Mouse (Mus musculus) liver, embryonic 11.5 days (tissue): ENCODE measurements at regions not wholly inside any gene's neighbourhood (a gene's known extent, or its start where the extent isn't known, plus 50 kb on each side); places are given as distances from the start of the nearest gene placed in this dataset.
A peak's percentile ranks its signal among the peaks of the same experiment; 100 is the strongest.

Experiments used
- ATAC-seq: fragments of 200-750 bp; cut with Nextera tagmentation; replicated peaks from 2 replicates; pipeline ENCODE4 v1.8.0; 2017; ENCODE audit warnings: moderate number of reproducible peaks, mild to moderate bottlenecking, moderate TSS enrichment, moderate library complexity; ENCODE audit not compliant: low FRiP score
- DNase-seq: peaks from one replicate; pipeline ENCODE4 v3.0.0-alpha.2; 2017; ENCODE audit warnings: low spot score
- H3K27ac ChIP-seq: fragments of 300-500 bp; sonication (generic); 2 replicates; pipeline ENCODE4 v1.5.1; 2014; ENCODE audit warnings: mild to moderate bottlenecking, low read depth, low read length, control low read depth
- H3K27me3 ChIP-seq: fragments of 300-500 bp; sonication (generic); replicated peaks from 2 replicates; pipeline ENCODE4 v1.6.1; 2014; ENCODE audit warnings: low read length, mixed read lengths; ENCODE audit not compliant: control insufficient read depth, insufficient read depth
- H3K36me3 ChIP-seq: fragments of 300-500 bp; sonication (generic); 2 replicates; pipeline ENCODE4 v1.6.1; 2014; ENCODE audit warnings: mild to moderate bottlenecking, low read length, moderate library complexity, mixed read lengths; ENCODE audit not compliant: control insufficient read depth, insufficient read depth
- H3K4me1 ChIP-seq: fragments of 300-500 bp; sonication (generic); replicated peaks from 2 replicates; pipeline ENCODE4 v1.6.1; 2014; ENCODE audit warnings: low read length, mixed read lengths; ENCODE audit not compliant: control insufficient read depth, insufficient read depth
- H3K4me2 ChIP-seq: fragments of 300-500 bp; sonication (generic); 2 replicates; pipeline ENCODE4 v1.6.1; 2014; ENCODE audit warnings: mild to moderate bottlenecking, control low read depth, moderate library complexity
- H3K4me3 ChIP-seq: fragments of 300-500 bp; sonication (generic); 2 replicates; pipeline ENCODE4 v1.5.1; 2014; ENCODE audit warnings: low read depth, low read length, control low read depth
- H3K9ac ChIP-seq: fragments of 300-500 bp; sonication (generic); 2 replicates; pipeline ENCODE4 v1.6.1; 2014; ENCODE audit warnings: low read depth, low read length, control low read depth
- H3K9me3 ChIP-seq: fragments of 300-500 bp; sonication (generic); 2 replicates; pipeline ENCODE4 v1.6.1; 2016; ENCODE audit warnings: low read length, inconsistent platforms, mixed read lengths; ENCODE audit not compliant: control insufficient read depth
- WGBS: fragments of 180-500 bp; shearing (Covaris S2); extraction: QIAGEN DNeasy Blood & Tissue Kit; methylation state at CpG from one replicate; pipeline ENCODE4 v1.1.7; 2014; 5-methylcytosine and 5-hydroxymethylcytosine counted together

GRCm38 (mm10) chrX:19246777-19247619, 234.1 kb downstream of the Tex13c3 start:
- Histone ChIP-seq H3K4me3 (no peak overlapping the region), H3K27ac (no peak overlapping the region), H3K9ac (no peak overlapping the region), H3K9me3 (no peaks in the 10 kb centered on the region), H3K4me2 (no peak overlapping the region), H3K27me3 (no peaks in the 10 kb centered on the region), H3K4me1 (no peaks in the 10 kb centered on the region), H3K36me3 (no peaks in the 10 kb centered on the region)
- DNase-seq (no peak), ATAC-seq (no peak)
- 73% methylated on average over 2 of the region's 2 CpGs for WGBS

DNA sequence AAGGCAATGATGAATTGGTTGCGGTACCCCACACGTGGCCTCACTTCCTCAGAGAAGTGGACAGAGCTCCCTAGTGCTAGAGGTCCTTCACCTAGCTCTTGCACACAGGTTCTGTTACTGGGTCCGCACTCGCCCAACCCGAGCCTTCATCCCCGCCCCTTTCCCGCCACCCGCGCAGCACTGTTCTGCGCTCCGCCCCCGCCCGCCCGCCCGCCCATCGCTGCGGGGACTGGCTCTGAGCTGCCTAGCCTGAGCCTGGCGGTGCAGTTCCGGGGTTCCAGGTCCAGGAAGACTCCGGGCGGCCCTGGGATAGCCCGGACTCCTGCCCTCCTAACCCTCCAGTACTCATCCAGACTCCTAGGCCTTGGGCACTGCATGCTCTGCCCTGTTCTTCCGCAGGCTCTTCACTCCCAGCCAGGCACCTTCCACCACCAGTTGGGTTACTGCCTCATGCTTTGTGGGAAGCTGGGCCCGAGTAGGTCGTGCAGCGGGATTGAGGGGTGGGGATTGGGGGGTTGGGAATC, 243.3 kb downstream of the Tex13c3 start:
- Histone ChIP-seq H3K27ac (no peak overlapping the region), H3K9ac (peak overlapping the region; percentile 61), H3K27me3 (no peaks in the 10 kb centered on the region), H3K4me2 (peak overlapping the region; percentile 74), H3K4me1 (no peaks in the 10 kb centered on the region), H3K9me3 (no peaks in the 10 kb centered on the region), H3K36me3 (no peaks in the 10 kb centered on the region), H3K4me3 (peak overlapping the region; percentile 55)
- 3% methylated on average over 21 of the region's 26 CpGs for whole genome bisulfite sequencing
- ATAC-seq (peak; percentile 93), DNase-seq (peak; percentile 53)

- Histone ChIP-seq H3K27me3 (no peaks in the 10 kb centered on the region), H3K9ac (peak overlapping the region; percentile 61), H3K4me3 (peak overlapping the region; percentile 55), H3K36me3 (no peaks in the 10 kb centered on the region), H3K27ac (no peak overlapping the region), H3K4me2 (peak overlapping the region; percentile 74), H3K4me1 (no peaks in the 10 kb centered on the region), H3K9me3 (no peaks in the 10 kb centered on the region)
- peak; percentile 69 for ATAC-seq
- WGBS: 11% methylated on average over 29 of the region's 31 CpGs
- peak; percentile 35 for DNase-seq
Observed at GRCm38 (mm10) chrX:19237048-19237737, 243.9 kb downstream of the Tex13c3 start.

- DNase-seq: no peak
- WGBS: 72% methylated on average over 3 of the region's 3 CpGs
- no peak overlapping the region for H3K4me2 ChIP-seq
Observed at GRCm38 (mm10) chrX:19235449-19235848, 245.7 kb downstream of the Tex13c3 start.

DNA sequence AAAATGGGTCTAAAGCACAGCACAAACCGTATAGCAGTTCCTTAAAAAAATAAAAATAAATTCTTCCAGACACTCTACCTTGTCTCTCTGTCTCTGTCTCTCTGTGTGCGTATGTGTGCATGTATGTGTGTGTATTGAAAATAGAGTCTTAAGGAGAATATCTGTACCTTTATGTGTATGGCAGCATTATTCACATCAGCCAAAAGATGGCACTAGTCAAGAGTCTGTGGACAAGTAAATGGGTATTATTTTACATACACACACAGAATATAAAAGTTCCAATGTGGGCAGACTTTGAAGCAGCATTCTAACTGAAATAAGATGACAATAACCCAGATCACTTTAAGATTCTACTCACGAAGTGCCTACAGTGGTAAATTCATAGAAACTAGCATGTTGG, 249.3 kb downstream of the Tex13c3 start:
- Histone ChIP-seq H3K36me3 (no peaks in the 10 kb centered on the region), H3K9me3 (no peaks in the 10 kb centered on the region), H3K4me2 (no peak overlapping the region), H3K9ac (no peak overlapping the region), H3K4me3 (no peak overlapping the region), H3K27me3 (no peaks in the 10 kb centered on the region), H3K4me1 (no peaks in the 10 kb centered on the region), H3K27ac (no peak overlapping the region)
- WGBS: 81% methylated on average over 3 of the region's 3 CpGs
- ATAC-seq: no peak
- no peak for DNase-seq

More at GRCm38 (mm10) chrX:19235449-19235848, 245.7 kb downstream of the Tex13c3 start:
- H3K27ac ChIP-seq: no peak overlapping the region
- no peaks in the 10 kb centered on the region for H3K4me1 ChIP-seq
- no peak for ATAC-seq
- H3K27me3 ChIP-seq: no peaks in the 10 kb centered on the region
- H3K4me3 ChIP-seq: no peak overlapping the region
- H3K9ac ChIP-seq: no peak overlapping the region
- no peaks in the 10 kb centered on the region for H3K9me3 ChIP-seq
- no peaks in the 10 kb centered on the region for H3K36me3 ChIP-seq

- H3K4me2 ChIP-seq: no peak overlapping the region
- ATAC-seq: no peak
Observed at GRCm38 (mm10) chrX:19223336-19223735, 257.8 kb downstream of the Tex13c3 start.

GRCm38 (mm10) chrX:19220785-19221496, 260.2 kb downstream of the Tex13c3 start:
- Histone ChIP-seq H3K4me2 (no peak overlapping the region), H3K4me3 (no peak overlapping the region), H3K27me3 (no peaks in the 10 kb centered on the region), H3K27ac (no peak overlapping the region), H3K9me3 (no peaks in the 10 kb centered on the region), H3K36me3 (no peaks in the 10 kb centered on the region), H3K4me1 (no peaks in the 10 kb centered on the region), H3K9ac (no peak overlapping the region)
- 77% methylated on average over 1 of the region's 1 CpGs for WGBS
- DNase-seq (no peak), ATAC-seq (no peak)

More at GRCm38 (mm10) chrX:19223336-19223735, 257.8 kb downstream of the Tex13c3 start:
- no peaks in the 10 kb centered on the region for H3K36me3 ChIP-seq
- no peaks in the 10 kb centered on the region for H3K27me3 ChIP-seq
- no peak overlapping the region for H3K9ac ChIP-seq
- H3K4me3 ChIP-seq: no peak overlapping the region
- H3K4me1 ChIP-seq: no peaks in the 10 kb centered on the region
- H3K27ac ChIP-seq: no peak overlapping the region
- H3K9me3 ChIP-seq: no peaks in the 10 kb centered on the region
- DNase-seq: no peak

DNA sequence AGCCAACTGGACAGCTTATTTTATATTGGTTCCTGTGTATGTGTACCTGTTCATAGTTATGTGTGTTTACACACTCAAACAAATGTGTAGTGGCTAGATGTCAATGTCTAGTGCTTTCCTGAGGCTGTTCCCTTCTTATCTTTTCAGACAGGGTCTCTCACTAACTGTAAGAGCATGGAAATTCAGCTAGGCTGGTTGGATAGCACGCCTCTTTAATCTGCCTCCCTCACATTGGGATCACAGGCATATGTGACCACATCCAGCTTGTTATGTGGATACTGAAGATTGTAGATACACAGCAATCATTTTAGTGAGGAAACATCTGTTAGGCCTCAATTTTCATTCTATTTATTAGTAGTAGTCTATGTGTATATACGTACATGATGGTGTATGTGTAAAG, 261.4 kb downstream of the Tex13c3 start:
- Histone ChIP-seq H3K9ac (no peak overlapping the region), H3K4me3 (no peak overlapping the region), H3K4me2 (no peak overlapping the region), H3K36me3 (no peaks in the 10 kb centered on the region), H3K4me1 (no peaks in the 10 kb centered on the region), H3K9me3 (no peaks in the 10 kb centered on the region), H3K27ac (no peak overlapping the region), H3K27me3 (no peaks in the 10 kb centered on the region)
- 62% methylated on average over 2 of the region's 2 CpGs for WGBS
- DNase-seq (no peak), ATAC-seq (peak; percentile 95)
